Mouse (Mus musculus): ENCODE results near the gene Ddx4.
"Not testable (repeated sequence)": the region's sequence is repeated elsewhere in the genome, so short reads cannot be mapped to it uniquely, and the experiment has no call there.

Ddx4 gene

GRCm38 (mm10) chr13:112639111-112639510 lies 13.2 kb downstream of the Ddx4 start:
- intact Hi-C loops (cut with DNase I): no loop called here

- intact Hi-C loops (cut with DNase I): no loop called here
Measured at GRCm38 (mm10) chr13:112636498-112636897, 15.8 kb downstream of the Ddx4 start.

GRCm38 (mm10) chr13:112635174-112635837 lies 17.0 kb downstream of the Ddx4 start:
- intact Hi-C loops (cut with DNase I): no loop called here

GRCm38 (mm10) chr13:112625566-112625965 lies 26.7 kb downstream of the Ddx4 start:
- intact Hi-C loops (cut with DNase I): no loop called here

- intact Hi-C loops (cut with DNase I): no loop called here
Measured at GRCm38 (mm10) chr13:112624622-112625021, 27.7 kb downstream of the Ddx4 start.

- intact Hi-C loops (cut with DNase I): no loop called here
Measured at GRCm38 (mm10) chr13:112623656-112624055, 28.6 kb downstream of the Ddx4 start.

- intact Hi-C loops (cut with DNase I): no loop called here
Measured at GRCm38 (mm10) chr13:112621592-112621991, 30.7 kb downstream of the Ddx4 start.

- intact Hi-C loops (cut with DNase I): no loop called here
Measured at GRCm38 (mm10) chr13:112608606-112609005, 43.7 kb downstream of the Ddx4 start.

GRCm38 (mm10) chr13:112604411-112604810 lies 47.9 kb downstream of the Ddx4 start:
- intact Hi-C loops (cut with DNase I): no loop called here

- intact Hi-C loops (cut with DNase I): no loop called here
Measured at GRCm38 (mm10) chr13:112603839-112604238, 48.4 kb downstream of the Ddx4 start.

- intact Hi-C loops (cut with DNase I): no loop called here
Measured at GRCm38 (mm10) chr13:112602607-112603006, 49.7 kb downstream of the Ddx4 start.

GRCm38 (mm10) chr13:112594260-112594659 lies 58.0 kb downstream of the Ddx4 start, which contains the start of gene Il31ra:
Gene Il31ra, minus strand, starts transcription at chr13:112594360.
- intact Hi-C loops (cut with DNase I): not testable (repeated sequence)

- intact Hi-C loops (cut with DNase I): no loop called here
Measured at GRCm38 (mm10) chr13:112590254-112590653, 62.0 kb downstream of the Ddx4 start.

- intact Hi-C loops (cut with DNase I): no loop called here
Measured at GRCm38 (mm10) chr13:112589625-112590024, 62.6 kb downstream of the Ddx4 start.

- intact Hi-C loops (cut with DNase I): no loop called here
Measured at GRCm38 (mm10) chr13:112584556-112585237, 67.6 kb downstream of the Ddx4 start.

- intact Hi-C loops (cut with DNase I): no loop called here
Measured at GRCm38 (mm10) chr13:112582291-112582690, 70.0 kb downstream of the Ddx4 start.

- intact Hi-C loops (cut with DNase I): no loop called here
Measured at GRCm38 (mm10) chr13:112581796-112582195, 70.5 kb downstream of the Ddx4 start.

- intact Hi-C loops (cut with DNase I): no loop called here
Measured at GRCm38 (mm10) chr13:112580590-112581320, 71.5 kb downstream of the Ddx4 start.

GRCm38 (mm10) chr13:112578041-112578440 lies 74.2 kb downstream of the Ddx4 start:
- intact Hi-C loops (cut with DNase I): not testable (repeated sequence)

GRCm38 (mm10) chr13:112573800-112574199 lies 78.5 kb downstream of the Ddx4 start:
- intact Hi-C loops (cut with DNase I): no loop called here

GRCm38 (mm10) chr13:112570768-112571167 lies 81.5 kb downstream of the Ddx4 start:
- intact Hi-C loops (cut with DNase I): no loop called here

- intact Hi-C loops (cut with DNase I): no loop called here
Measured at GRCm38 (mm10) chr13:112569606-112570005, 82.7 kb downstream of the Ddx4 start.
